Mouse (Mus musculus) limb, embryonic 10.5 days (tissue): ENCODE results near the gene Rgs6. TPM values are rescaled to one million over a fixed set of nuclear protein-coding genes. Genes with fewer than 3 reads are reported as not detected.

Experiments used
- DNase-seq: peaks from one replicate; pipeline ENCODE4 v3.0.0-alpha.2; 2017; ENCODE audit warnings: low spot score
- H3K27ac ChIP-seq: fragments of 300-500 bp; sonication (generic); 2 replicates; pipeline ENCODE4 v1.5.1; 2016; ENCODE audit warnings: mild to moderate bottlenecking
- H3K27me3 ChIP-seq: fragments of 300-500 bp; sonication (generic); 2 replicates; pipeline ENCODE4 v1.6.1; 2016; ENCODE audit warnings: low read depth, mild to moderate bottlenecking; ENCODE audit not compliant: poor library complexity, severe bottlenecking
- H3K36me3 ChIP-seq: fragments of 300-500 bp; sonication (generic); 2 replicates; pipeline ENCODE4 v1.6.1; 2016; ENCODE audit warnings: mild to moderate bottlenecking, moderate library complexity
- H3K4me1 ChIP-seq: fragments of 300-500 bp; sonication (generic); 2 replicates; pipeline ENCODE4 v1.6.1; 2016
- H3K4me3 ChIP-seq: fragments of 300-500 bp; sonication (generic); 2 replicates; pipeline ENCODE4 v1.5.1; 2016; ENCODE audit warnings: mild to moderate bottlenecking, moderate library complexity
- H3K9me3 ChIP-seq: fragments of 300-500 bp; sonication (generic); replicated peaks from 2 replicates; pipeline ENCODE4 v1.6.1; 2016; ENCODE audit warnings: mild to moderate bottlenecking
- WGBS: fragments of 180-500 bp; shearing (Covaris S2); methylation state at CpG from one replicate; pipeline ENCODE4 v1.1.7; 2016; 5-methylcytosine and 5-hydroxymethylcytosine counted together
- polyA plus RNA-seq: library from polyadenylated mRNA; unstranded; fragments of >200 nt; fragmentation: Nextera tagmentation; extraction: Ambion mirVana; gene quantifications from 2 replicates; pipeline ENCODE4 v1.2.1, GENCODE M21; 2016

Gene Rgs6
- polyA plus RNA-seq, 1 experiment from 2014 or later, result not detected

- H3K4me1 ChIP-seq, result no peaks in the 10 kb centered on the region
- H3K27ac ChIP-seq, result no peak overlapping the region
- H3K4me3 ChIP-seq, result no peak overlapping the region
- no peaks in the 10 kb centered on the region for H3K36me3 ChIP-seq
- H3K9me3 ChIP-seq, result no peaks in the 10 kb centered on the region
- DNase-seq, result no peak
- WGBS, result 92% methylated on average over 5 of the region's 5 CpGs
- no peaks in the 10 kb centered on the region for H3K27me3 ChIP-seq
Observed at GRCm38 (mm10) chr12:82780936-82781335, 192.8 kb downstream of the Rgs6 start.

DNA sequence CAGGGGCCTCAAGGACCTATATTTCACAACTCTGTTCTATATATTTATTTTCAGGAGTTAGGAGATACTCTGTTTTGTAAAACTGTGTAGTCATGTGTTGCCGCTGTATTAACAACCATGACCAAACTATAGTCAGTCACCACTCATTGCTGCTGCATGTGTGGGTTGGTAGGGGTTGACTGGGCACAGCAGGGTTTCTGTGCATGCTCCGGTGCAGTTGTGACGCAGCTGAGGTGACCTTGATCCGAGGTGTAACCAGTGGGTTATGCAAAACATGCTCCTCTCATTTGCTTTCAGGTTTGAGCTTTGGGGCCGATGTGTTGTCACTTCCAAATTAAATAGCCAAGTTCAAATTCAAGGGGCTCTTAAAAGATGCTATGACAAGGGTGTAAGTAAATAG lies 193.3 kb downstream of the Rgs6 start:
- H3K27ac ChIP-seq, result no peak overlapping the region
- H3K9me3 ChIP-seq, result no peaks in the 10 kb centered on the region
- H3K27me3 ChIP-seq, result no peaks in the 10 kb centered on the region
- 86% methylated on average over 5 of the region's 5 CpGs for WGBS
- no peak overlapping the region for H3K4me3 ChIP-seq
- no peaks in the 10 kb centered on the region for H3K36me3 ChIP-seq
- DNase-seq, result no peak
- no peaks in the 10 kb centered on the region for H3K4me1 ChIP-seq

DNA sequence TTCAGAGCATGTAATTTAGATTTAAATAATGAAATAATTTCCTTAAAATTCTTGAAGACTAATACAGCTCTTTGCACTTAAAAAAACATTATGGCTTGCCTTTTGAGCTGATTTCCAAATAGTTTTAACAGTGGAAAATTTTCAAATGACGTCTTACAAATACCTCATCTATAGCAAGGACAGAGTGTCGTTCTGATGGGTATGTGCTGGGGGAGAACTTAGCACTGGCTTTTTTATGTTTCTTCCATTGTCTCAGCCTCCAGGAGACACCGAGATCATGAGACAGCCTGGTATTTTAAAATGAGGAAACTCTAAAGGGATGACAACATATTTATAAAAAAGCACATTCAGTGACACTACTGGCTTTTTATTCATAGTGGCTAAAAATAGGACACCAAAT lies 204.0 kb downstream of the Rgs6 start:
- 88% methylated on average over 3 of the region's 3 CpGs for WGBS
- Histone ChIP-seq H3K4me1 (no peaks in the 10 kb centered on the region), H3K4me3 (no peak overlapping the region)

DNA sequence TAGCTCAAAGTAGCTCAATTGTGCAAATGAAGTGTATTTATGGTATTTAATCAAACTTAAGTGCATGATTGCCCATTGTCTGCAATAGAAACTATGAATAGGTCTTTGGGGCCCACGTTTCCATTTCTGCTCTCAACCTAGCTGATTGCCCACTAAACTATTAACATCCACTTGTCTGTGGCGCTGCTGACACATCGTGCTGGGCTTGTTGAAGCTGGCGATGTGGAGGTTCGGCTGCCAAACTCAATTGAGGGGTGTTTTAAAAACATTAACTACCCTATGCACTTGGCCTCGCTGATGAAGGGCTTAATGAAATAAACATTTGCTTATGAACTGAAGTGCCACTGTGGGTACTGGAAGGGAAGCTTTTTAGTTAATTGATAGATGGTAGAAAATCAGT lies 211.8 kb downstream of the Rgs6 start:
- H3K27ac ChIP-seq, result no peak overlapping the region
- no peak for DNase-seq
- H3K9me3 ChIP-seq, result no peaks in the 10 kb centered on the region
- no peaks in the 10 kb centered on the region for H3K4me1 ChIP-seq
- H3K27me3 ChIP-seq, result no peaks in the 10 kb centered on the region
- H3K36me3 ChIP-seq, result no peaks in the 10 kb centered on the region
- H3K4me3 ChIP-seq, result no peak overlapping the region
- WGBS, result 90% methylated on average over 6 of the region's 6 CpGs

More for the DNA sequence above, 204.0 kb downstream of the Rgs6 start:
- DNase-seq, result no peak
- Histone ChIP-seq H3K9me3 (no peaks in the 10 kb centered on the region), H3K36me3 (no peaks in the 10 kb centered on the region), H3K27ac (no peak overlapping the region), H3K27me3 (no peaks in the 10 kb centered on the region)

GRCm38 (mm10) chr12:82801736-82802135 lies 213.6 kb downstream of the Rgs6 start:
- Histone ChIP-seq H3K36me3 (no peaks in the 10 kb centered on the region), H3K4me3 (no peak overlapping the region), H3K4me1 (no peaks in the 10 kb centered on the region), H3K27me3 (no peaks in the 10 kb centered on the region), H3K9me3 (no peaks in the 10 kb centered on the region), H3K27ac (no peak overlapping the region)
- no peak for DNase-seq
- 88% methylated on average over 6 of the region's 6 CpGs for WGBS

GRCm38 (mm10) chr12:82802711-82803110 lies 214.6 kb downstream of the Rgs6 start:
- DNase-seq, result no peak
- 87% methylated on average over 5 of the region's 5 CpGs for WGBS
- H3K4me3 ChIP-seq, result no peak overlapping the region

DNA sequence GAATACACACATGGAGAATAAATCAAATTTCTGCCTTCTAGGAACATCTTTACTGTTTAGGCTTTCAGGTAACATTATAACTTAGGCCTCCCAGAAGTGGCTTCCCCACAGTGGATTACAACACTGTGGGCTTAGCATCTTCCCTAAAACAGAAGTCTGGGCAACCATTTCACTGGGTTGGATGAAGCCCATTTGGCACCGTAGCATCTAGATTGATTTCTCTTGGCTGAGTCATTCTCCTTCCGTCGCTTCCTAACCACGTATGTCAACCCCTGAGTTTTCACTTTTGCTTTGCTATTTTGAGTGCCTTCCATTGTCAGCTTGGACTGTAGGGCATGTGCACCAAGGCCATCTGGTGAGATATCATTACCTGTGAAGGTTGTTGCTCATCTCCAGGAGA lies 217.1 kb downstream of the Rgs6 start:
- no peaks in the 10 kb centered on the region for H3K9me3 ChIP-seq
- DNase-seq, result no peak
- H3K27me3 ChIP-seq, result no peaks in the 10 kb centered on the region
- no peak overlapping the region for H3K27ac ChIP-seq
- no peaks in the 10 kb centered on the region for H3K36me3 ChIP-seq
- no peak overlapping the region for H3K4me3 ChIP-seq
- H3K4me1 ChIP-seq, result no peaks in the 10 kb centered on the region
- 91% methylated on average over 4 of the region's 4 CpGs for WGBS

More at GRCm38 (mm10) chr12:82802711-82803110, 214.6 kb downstream of the Rgs6 start:
- no peaks in the 10 kb centered on the region for H3K36me3 ChIP-seq
- H3K4me1 ChIP-seq, result no peaks in the 10 kb centered on the region
- no peaks in the 10 kb centered on the region for H3K9me3 ChIP-seq
- H3K27me3 ChIP-seq, result no peaks in the 10 kb centered on the region
- H3K27ac ChIP-seq, result no peak overlapping the region

- 95% methylated on average over 3 of the region's 3 CpGs for WGBS
- no peaks in the 10 kb centered on the region for H3K36me3 ChIP-seq
- no peak for DNase-seq
- no peaks in the 10 kb centered on the region for H3K9me3 ChIP-seq
- no peak overlapping the region for H3K4me3 ChIP-seq
- H3K4me1 ChIP-seq, result no peaks in the 10 kb centered on the region
- H3K27me3 ChIP-seq, result no peaks in the 10 kb centered on the region
- H3K27ac ChIP-seq, result no peak overlapping the region
Observed at GRCm38 (mm10) chr12:82810631-82811030, 222.5 kb downstream of the Rgs6 start.

DNA sequence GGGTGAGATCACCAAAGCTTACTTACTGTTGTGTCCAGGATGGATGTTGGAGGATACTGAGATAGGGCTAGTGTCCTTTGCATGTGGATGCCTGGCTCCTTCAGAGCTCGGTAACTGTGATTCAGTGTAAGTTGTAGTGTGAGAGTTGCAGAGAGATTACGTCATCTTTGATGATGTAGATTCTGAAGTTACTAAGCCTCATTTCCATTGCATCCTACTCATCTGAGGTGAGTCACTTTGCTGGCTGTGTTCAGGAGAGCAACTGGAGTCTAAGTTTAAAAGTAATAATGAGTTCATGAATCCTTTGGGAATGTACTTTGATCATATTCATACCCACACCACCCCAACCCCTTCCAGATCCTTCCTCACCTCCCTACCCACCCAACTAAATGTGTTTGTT lies 227.9 kb downstream of the Rgs6 start:
- no peaks in the 10 kb centered on the region for H3K36me3 ChIP-seq
- DNase-seq, result no peak
- no peaks in the 10 kb centered on the region for H3K4me1 ChIP-seq
- no peaks in the 10 kb centered on the region for H3K9me3 ChIP-seq
- H3K27me3 ChIP-seq, result no peaks in the 10 kb centered on the region
- H3K27ac ChIP-seq, result no peak overlapping the region
- H3K4me3 ChIP-seq, result no peak overlapping the region
- 92% methylated on average over 2 of the region's 2 CpGs for WGBS

DNA sequence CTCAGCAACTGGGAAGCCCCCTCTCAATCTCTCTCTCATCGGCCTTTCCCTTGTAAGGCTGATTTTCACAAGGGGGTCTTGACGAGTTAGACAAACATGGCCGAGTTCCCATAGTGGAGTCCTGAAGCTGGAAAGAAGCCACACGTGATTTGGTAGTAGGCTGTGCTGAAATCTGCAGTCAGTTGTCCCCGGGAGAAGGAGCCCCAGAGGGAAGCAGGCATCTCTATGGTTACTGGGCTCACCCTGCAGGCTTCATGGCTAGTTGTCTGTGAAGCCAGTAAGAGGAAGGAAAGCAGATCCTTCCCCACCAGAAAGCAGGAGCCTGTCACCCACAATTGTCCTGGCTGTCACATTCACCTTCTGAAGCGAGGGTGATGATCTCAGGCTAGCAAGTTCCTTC lies 231.2 kb downstream of the Rgs6 start:
- 84% methylated on average over 6 of the region's 6 CpGs for WGBS
- Histone ChIP-seq H3K9me3 (no peaks in the 10 kb centered on the region), H3K4me3 (no peak overlapping the region), H3K36me3 (no peaks in the 10 kb centered on the region), H3K27me3 (no peaks in the 10 kb centered on the region), H3K27ac (no peak overlapping the region), H3K4me1 (no peaks in the 10 kb centered on the region)
- DNase-seq, result no peak

GRCm38 (mm10) chr12:82819991-82820390 lies 231.9 kb downstream of the Rgs6 start:
- H3K4me3 ChIP-seq, result no peak overlapping the region
- no peaks in the 10 kb centered on the region for H3K4me1 ChIP-seq
- H3K27ac ChIP-seq, result no peak overlapping the region
- WGBS, result 91% methylated on average over 6 of the region's 6 CpGs
- DNase-seq, result no peak
- H3K36me3 ChIP-seq, result no peaks in the 10 kb centered on the region
- H3K27me3 ChIP-seq, result no peaks in the 10 kb centered on the region
- no peaks in the 10 kb centered on the region for H3K9me3 ChIP-seq

- no peak for DNase-seq
- H3K27ac ChIP-seq, result no peak overlapping the region
- H3K4me1 ChIP-seq, result no peaks in the 10 kb centered on the region
- no peaks in the 10 kb centered on the region for H3K9me3 ChIP-seq
- WGBS, result 92% methylated on average over 3 of the region's 3 CpGs
- H3K36me3 ChIP-seq, result no peaks in the 10 kb centered on the region
- no peaks in the 10 kb centered on the region for H3K27me3 ChIP-seq
- no peak overlapping the region for H3K4me3 ChIP-seq
Observed at GRCm38 (mm10) chr12:82822821-82823620, 234.9 kb downstream of the Rgs6 start.

DNA sequence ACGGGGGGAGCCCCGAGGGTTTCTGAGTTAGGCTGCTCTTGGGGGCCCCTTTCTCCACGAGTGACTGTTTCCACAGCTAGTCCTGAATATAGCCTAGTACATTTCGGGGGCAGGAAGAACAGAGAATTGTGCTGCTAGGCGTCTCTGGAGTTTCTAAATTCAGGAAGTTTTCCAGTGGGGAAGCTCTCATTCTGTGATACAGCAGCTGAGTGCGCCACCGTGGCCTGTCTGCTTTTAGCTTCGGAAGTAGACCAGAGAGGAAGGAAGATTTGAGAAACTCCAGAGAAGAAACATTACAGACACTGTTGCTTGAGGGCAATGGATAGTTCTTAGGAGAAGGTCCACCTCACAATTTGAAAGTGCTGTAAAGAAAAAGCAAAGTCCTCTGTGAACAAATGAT lies 242.2 kb downstream of the Rgs6 start:
- Histone ChIP-seq H3K4me3 (no peak overlapping the region), H3K27me3 (no peaks in the 10 kb centered on the region), H3K27ac (no peak overlapping the region), H3K9me3 (no peaks in the 10 kb centered on the region), H3K36me3 (no peaks in the 10 kb centered on the region), H3K4me1 (no peaks in the 10 kb centered on the region)
- DNase-seq, result no peak
- WGBS, result 90% methylated on average over 8 of the region's 8 CpGs

GRCm38 (mm10) chr12:82838544-82838943 lies 250.5 kb downstream of the Rgs6 start:
- no peaks in the 10 kb centered on the region for H3K4me1 ChIP-seq
- no peak overlapping the region for H3K27ac ChIP-seq
- no peaks in the 10 kb centered on the region for H3K27me3 ChIP-seq
- no peaks in the 10 kb centered on the region for H3K36me3 ChIP-seq
- no peaks in the 10 kb centered on the region for H3K9me3 ChIP-seq
- H3K4me3 ChIP-seq, result no peak overlapping the region
- 100% methylated on average over 1 of the region's 1 CpGs for WGBS
- no peak for DNase-seq
